Mouse (Mus musculus) MEL (cell line): ENCODE data around the gene Fgf22. TPM values are rescaled to one million over a fixed set of nuclear protein-coding genes. Genes with fewer than 3 reads are reported as not detected.

Source experiments
- DNase-seq: peaks from one replicate; pipeline ENCODE4 v3.0.0; 2011; ENCODE audit warnings: low read depth, low spot score
- H3K27ac ChIP-seq: 2 replicates; pipeline ENCODE4 v1.5.1; 2012; ENCODE audit warnings: low read depth, mild to moderate bottlenecking, control low read depth, low read length, moderate library complexity; ENCODE audit not compliant: control insufficient read depth
- H3K27me3 ChIP-seq, 2 experiments: fragments of 150-350 bp in 1 of 2; sonication (generic) in 1 of 2; 2 replicates each; pipeline ENCODE4 v1.6.1; 2012; ENCODE audit warnings: low read length in 2 of 2, mild to moderate bottlenecking in 2 of 2, improper control_type of control experiment in 1 of 2, moderate library complexity in 1 of 2; ENCODE audit not compliant: insufficient read depth in 2 of 2, control insufficient read depth in 1 of 2
- H3K36me3 ChIP-seq, 2 experiments: 2 replicates each; pipeline ENCODE4 v1.6.1; 2012 to 2014; ENCODE audit warnings: low read length in 2 of 2, improper control_type of control experiment in 1 of 2, inconsistent platforms in 1 of 2, mild to moderate bottlenecking in 1 of 2; ENCODE audit not compliant: insufficient read depth in 2 of 2, control insufficient read depth in 1 of 2
- H3K4me1 ChIP-seq, 2 experiments: fragments of 150-350 bp in 1 of 2; sonication (generic) in 1 of 2; 2 replicates each; pipeline ENCODE4 v1.6.1; 2012; ENCODE audit warnings: low read length in 2 of 2, improper control_type of control experiment in 1 of 2, mild to moderate bottlenecking in 1 of 2; ENCODE audit not compliant: insufficient read depth in 2 of 2, control insufficient read depth in 1 of 2
- H3K4me3 ChIP-seq, 2 experiments: fragments of 150-350 bp in 1 of 2; sonication (generic) in 1 of 2; 2 replicates each; pipeline ENCODE4 v1.5.1; 2012; ENCODE audit warnings: low read depth in 2 of 2, low read length in 2 of 2, mild to moderate bottlenecking in 2 of 2, moderate library complexity in 2 of 2, control low read depth in 1 of 2, improper control_type of control experiment in 1 of 2; ENCODE audit not compliant: control insufficient read depth in 1 of 2, insufficient read depth in 1 of 2
- H3K79me2 ChIP-seq: 2 replicates; pipeline ENCODE4 v1.6.1; 2012; ENCODE audit warnings: mild to moderate bottlenecking, low read length, moderate library complexity; ENCODE audit not compliant: control insufficient read depth, poor library complexity, insufficient read depth
- H3K9ac ChIP-seq: 2 replicates; pipeline ENCODE4 v1.6.1; 2012; ENCODE audit warnings: low read depth, mild to moderate bottlenecking, control low read depth, low read length, moderate library complexity; ENCODE audit not compliant: control insufficient read depth, poor library complexity, severe bottlenecking
- H3K9me3 ChIP-seq: fragments of 150-350 bp; sonication (generic); replicated peaks from 2 replicates; pipeline ENCODE4 v1.6.1; 2012; ENCODE audit warnings: mild to moderate bottlenecking, low read length, improper control_type of control experiment, moderate library complexity; ENCODE audit not compliant: insufficient read depth
- BHLHE40 ChIP-seq: IDR thresholded peaks from 2 replicates; pipeline ENCODE4 v1.6.1; 2012; ENCODE audit warnings: low read depth, mild to moderate bottlenecking, inconsistent platforms, low read length, improper control_type of control experiment, borderline replicate concordance
- CHD1 ChIP-seq: IDR thresholded peaks from 2 replicates; pipeline ENCODE4 v1.6.1; 2012; ENCODE audit warnings: low read depth, mild to moderate bottlenecking, inconsistent platforms, low read length, improper control_type of control experiment
- CTCF ChIP-seq, 3 experiments: IDR thresholded peaks in 2 of 3; conservative IDR thresholded peaks in 1 of 3; 2 replicates each; pipeline ENCODE4 v1.5.1; 2011 to 2012; ENCODE audit warnings: low read length in 3 of 3, low read depth in 2 of 3, mild to moderate bottlenecking in 2 of 3, improper control_type of control experiment in 1 of 3, inconsistent platforms in 1 of 3, mixed read lengths in 1 of 3, moderate library complexity in 1 of 3; ENCODE audit not compliant: control insufficient read depth in 1 of 3, insufficient read depth in 1 of 3, poor library complexity in 1 of 3, severe bottlenecking in 1 of 3
- E2F4 ChIP-seq: IDR thresholded peaks from 2 replicates; pipeline ENCODE4 v1.6.1; 2011; ENCODE audit warnings: low read depth, low read length, improper control_type of control experiment, borderline replicate concordance
- GABPA ChIP-seq: IDR thresholded peaks from 2 replicates; pipeline ENCODE4 v1.6.1; 2012; ENCODE audit warnings: low read depth, mild to moderate bottlenecking, inconsistent platforms, low read length, improper control_type of control experiment, moderate library complexity
- HCFC1 ChIP-seq: IDR thresholded peaks from 2 replicates; pipeline ENCODE4 v1.6.1; 2012; ENCODE audit warnings: low read depth, mild to moderate bottlenecking, inconsistent platforms, low read length, improper control_type of control experiment, moderate library complexity
- KAT2A ChIP-seq: conservative IDR thresholded peaks from 2 replicates; pipeline ENCODE4 v1.6.1; 2012; ENCODE audit warnings: low read depth, low read length, improper control_type of control experiment, inconsistent platforms
- MAX ChIP-seq: IDR thresholded peaks from 2 replicates; pipeline ENCODE4 v1.6.1; 2011; ENCODE audit warnings: low read length, improper control_type of control experiment
- MAZ ChIP-seq: IDR thresholded peaks from 2 replicates; pipeline ENCODE4 v1.6.1; 2012; ENCODE audit warnings: low read depth, mild to moderate bottlenecking, inconsistent platforms, low read length, improper control_type of control experiment
- MYC ChIP-seq: IDR thresholded peaks from 2 replicates; pipeline ENCODE4 v1.6.1; 2011; ENCODE audit warnings: low read depth, mild to moderate bottlenecking, low read length, improper control_type of control experiment, moderate library complexity
- NELFE ChIP-seq: IDR thresholded peaks from 2 replicates; pipeline ENCODE4 v1.6.1; 2011; ENCODE audit warnings: low read depth, low read length, improper control_type of control experiment
- NRF1 ChIP-seq: IDR thresholded peaks from 2 replicates; pipeline ENCODE4 v1.6.1; 2014; ENCODE audit warnings: low read depth, mild to moderate bottlenecking, inconsistent platforms, low read length, improper control_type of control experiment, moderate library complexity; ENCODE audit not compliant: poor library complexity, insufficient read depth, severe bottlenecking
- POLR2AphosphoS2 ChIP-seq: IDR thresholded peaks from 2 replicates; pipeline ENCODE4 v1.6.1; 2011; ENCODE audit warnings: low read length, improper control_type of control experiment
- RCOR1 ChIP-seq: IDR thresholded peaks from 2 replicates; pipeline ENCODE4 v1.6.1; 2012; ENCODE audit warnings: low read depth, mild to moderate bottlenecking, inconsistent platforms, low read length, improper control_type of control experiment
- SIN3A ChIP-seq: IDR thresholded peaks from 2 replicates; pipeline ENCODE4 v1.6.1; 2012; ENCODE audit warnings: low read length, improper control_type of control experiment, inconsistent platforms
- TAL1 ChIP-seq: IDR thresholded peaks from 2 replicates; pipeline ENCODE4 v1.6.1; 2012; ENCODE audit warnings: mild to moderate bottlenecking, inconsistent platforms, low read length, moderate library complexity, mixed read lengths
- TBP ChIP-seq: IDR thresholded peaks from 2 replicates; pipeline ENCODE4 v1.8.0; 2011; ENCODE audit warnings: low read depth, low read length, improper control_type of control experiment
- UBTF ChIP-seq: IDR thresholded peaks from 2 replicates; pipeline ENCODE4 v1.6.1; 2012; ENCODE audit warnings: low read depth, mild to moderate bottlenecking, inconsistent platforms, low read length, improper control_type of control experiment, moderate library complexity, borderline replicate concordance; ENCODE audit not compliant: insufficient read depth
- USF2 ChIP-seq, 2 experiments: IDR thresholded peaks; 2 replicates each; pipeline ENCODE4 v1.6.1; 2011 to 2012; ENCODE audit warnings: improper control_type of control experiment in 2 of 2, low read length in 2 of 2, borderline replicate concordance in 1 of 2, inconsistent platforms in 1 of 2, low read depth in 1 of 2, mild to moderate bottlenecking in 1 of 2; ENCODE audit not compliant: insufficient read depth in 1 of 2
- ZC3H11A ChIP-seq: IDR thresholded peaks from 2 replicates; pipeline ENCODE4 v1.6.1; 2012; ENCODE audit warnings: low read depth, mild to moderate bottlenecking, inconsistent platforms, low read length, improper control_type of control experiment
- ZMIZ1 ChIP-seq: IDR thresholded peaks from 2 replicates; pipeline ENCODE4 v1.6.1; 2012; ENCODE audit warnings: low read depth, mild to moderate bottlenecking, inconsistent platforms, low read length, improper control_type of control experiment, moderate library complexity
- polyA plus RNA-seq, 2 experiments: library from polyadenylated mRNA; stranded (reverse) in 1 of 2; unstranded in 1 of 2; fragments of >175 nt in 1 of 2; fragments of >200 nt in 1 of 2; gene quantifications; 2 replicates each; pipeline versions ENCODE4 v1.2.1 to v1.2.4; 2012; ENCODE audit warnings: low replicate concordance in 2 of 2, low read depth in 1 of 2; ENCODE audit not compliant: insufficient read length in 2 of 2, insufficient read depth in 1 of 2, missing spikeins in 1 of 2
- total RNA-seq: library from RNA; depleted of rRNA; stranded (reverse); fragments of 300-350 nt; gene quantifications from 2 replicates; pipeline ENCODE4 v1.2.3, GENCODE M21; 2012

Fgf22 gene
- total and polyA plus RNA-seq, 3 experiments, result 0.15 to 0.33 TPM; not detected in 1

DNA sequence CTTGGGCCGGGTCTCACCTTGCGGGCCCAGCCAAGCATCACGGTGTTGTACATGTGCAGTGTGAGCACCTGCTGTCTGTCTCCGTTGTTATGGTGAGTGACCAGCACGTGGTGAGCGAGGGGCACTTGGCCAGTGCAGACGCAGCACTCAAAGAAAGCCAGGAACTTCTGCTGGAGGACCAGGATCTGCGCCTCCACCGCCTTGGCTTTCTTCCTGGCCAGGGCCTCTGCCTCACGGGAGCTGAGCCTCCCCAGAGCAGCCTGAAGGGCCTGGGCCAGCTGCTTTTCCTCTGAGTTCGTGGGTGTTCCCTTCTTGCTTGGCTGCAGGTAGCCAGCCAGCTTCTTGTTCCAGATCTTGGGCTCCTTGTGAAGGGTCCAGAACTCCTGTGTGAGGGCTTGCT lies 11.7 kb upstream of the Fgf22 start:
- H3K4me1 ChIP-seq, result peaks cover 0 to 10% of the 10 kb centered on the region in 2 experiments; a peak in 2 of 4 replicates
- no peak overlapping the region for H3K27ac ChIP-seq
- H3K36me3 ChIP-seq, result peaks cover 0 to 6% of the 10 kb centered on the region in 2 experiments; a peak in 3 of 4 replicates
- DNase-seq, result no peak
- H3K27me3 ChIP-seq, result no peaks in the 10 kb centered on the region
- H3K9ac ChIP-seq, result no peak overlapping the region
- H3K9me3 ChIP-seq, result no peaks in the 10 kb centered on the region
- H3K79me2 ChIP-seq, result peaks cover 9% of the 10 kb centered on the region
- no peak overlapping the region for H3K4me3 ChIP-seq
- TF ChIP-seq BHLHE40 (no peak), KAT2A (no peak), MAZ (no peak), TAL1 (no peak), MAX (no peak), MYC (no peak)

DNA sequence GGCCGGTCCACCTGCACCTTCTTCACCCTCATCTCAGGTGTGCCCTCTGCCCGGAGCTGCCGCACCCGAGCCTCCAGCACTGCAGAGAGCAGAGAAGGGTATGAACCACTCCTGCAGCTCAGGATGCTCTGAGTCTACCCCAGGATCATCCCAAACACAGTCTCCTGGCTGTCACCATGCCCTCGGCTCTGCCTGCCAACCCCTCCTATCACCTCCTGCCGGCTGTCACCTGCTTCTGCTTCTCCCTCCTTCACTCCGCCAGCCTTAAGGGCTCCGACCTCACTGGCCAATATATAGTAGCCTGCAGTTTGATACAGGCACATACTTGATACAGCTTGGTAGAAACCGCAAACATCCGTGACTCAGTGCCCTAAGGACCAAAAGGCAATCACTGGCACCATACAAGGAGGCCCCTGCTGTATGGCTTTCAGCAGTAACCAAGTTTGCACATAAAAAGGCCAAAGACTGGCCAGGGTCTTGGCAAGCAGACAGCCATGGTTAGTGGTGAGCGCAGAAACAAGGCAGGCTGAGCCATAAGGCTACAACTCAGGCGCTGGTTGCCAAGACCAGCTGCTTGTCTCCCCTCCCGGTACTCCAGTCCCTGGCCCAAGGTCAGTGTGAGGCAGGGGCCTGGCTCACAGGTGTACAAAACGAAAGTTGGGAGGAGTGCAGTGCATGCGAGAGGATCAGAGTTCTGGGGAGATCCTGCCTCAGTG lies 11.1 kb upstream of the Fgf22 start:
- Histone ChIP-seq H3K9ac (no peak overlapping the region), H3K79me2 (peaks cover 9% of the 10 kb centered on the region), H3K4me3 (no peak overlapping the region), H3K27ac (no peak overlapping the region), H3K27me3 (no peaks in the 10 kb centered on the region), H3K9me3 (no peaks in the 10 kb centered on the region), H3K36me3 (peaks cover 0 to 6% of the 10 kb centered on the region in 2 experiments; a peak in 3 of 4 replicates), H3K4me1 (peaks cover 0 to 10% of the 10 kb centered on the region in 2 experiments; a peak in 2 of 4 replicates)
- DNase-seq, result no peak
- TF ChIP-seq POLR2AphosphoS2, result no peak
- TF ChIP-seq HCFC1, result no peak
- TF ChIP-seq CHD1, result no peak
- TF ChIP-seq ZMIZ1, result no peak
- no peak for TF ChIP-seq NELFE
- TF ChIP-seq E2F4, result no peak
- TF ChIP-seq MAX, result no peak
- no peak for TF ChIP-seq SIN3A
- TF ChIP-seq RCOR1, result no peak
- TF ChIP-seq GABPA, result no peak
- no peak for TF ChIP-seq TBP
- no peak for TF ChIP-seq MAZ
- TF ChIP-seq USF2 (IDR thresholded peaks at IDR 0.05; ENCODE audit: borderline replicate concordance in 1 of 2, insufficient read depth in 1 of 2, low read depth in 1 of 2, low read length in 2 of 2), result no peak
- TF ChIP-seq MYC, result no peak
- no peak for TF ChIP-seq CTCF (IDR thresholded peaks at IDR 0.05 in 2 of 3, conservative IDR thresholded peaks at IDR 0.05 in 1 of 3; ENCODE audit: control insufficient read depth in 1 of 3, insufficient read depth in 1 of 3, low read depth in 2 of 3, low read length in 3 of 3, poor library complexity in 1 of 3, severe bottlenecking in 1 of 3)
- no peak for TF ChIP-seq UBTF
- no peak for TF ChIP-seq ZC3H11A
- no peak for TF ChIP-seq NRF1
- no peak for TF ChIP-seq KAT2A
